Mouse (Mus musculus) heart, embryonic 10.5 days (tissue): ENCODE measurements at regions not wholly inside any gene's neighbourhood (a gene's known extent, or its start where the extent isn't known, plus 50 kb on each side); places are given as distances from the start of the nearest gene placed in this dataset.
A peak's percentile ranks its signal among the peaks of the same experiment; 100 is the strongest.

Source experiments
- DNase-seq: peaks from one replicate; pipeline ENCODE4 v3.0.0-alpha.2; 2017; ENCODE audit warnings: low spot score
- H3K27ac ChIP-seq: fragments of 300-500 bp; sonication (generic); 2 replicates; pipeline ENCODE4 v1.5.1; 2016; ENCODE audit warnings: mild to moderate bottlenecking
- H3K27me3 ChIP-seq: fragments of 300-500 bp; sonication (generic); 2 replicates; pipeline ENCODE4 v1.6.1; 2016; ENCODE audit warnings: mild to moderate bottlenecking; ENCODE audit not compliant: poor library complexity, insufficient read depth, severe bottlenecking
- H3K36me3 ChIP-seq: fragments of 300-500 bp; sonication (generic); 2 replicates; pipeline ENCODE4 v1.6.1; 2016; ENCODE audit warnings: mild to moderate bottlenecking, moderate library complexity
- H3K4me1 ChIP-seq: fragments of 300-500 bp; sonication (generic); 2 replicates; pipeline ENCODE4 v1.6.1; 2016; ENCODE audit warnings: mild to moderate bottlenecking
- H3K4me3 ChIP-seq: fragments of 300-500 bp; sonication (generic); 2 replicates; pipeline ENCODE4 v1.5.1; 2016; ENCODE audit warnings: mild to moderate bottlenecking, moderate library complexity
- H3K9me3 ChIP-seq: fragments of 300-500 bp; sonication (generic); 2 replicates; pipeline ENCODE4 v1.6.1; 2016; ENCODE audit warnings: mild to moderate bottlenecking, moderate library complexity
- WGBS: fragments of 180-500 bp; shearing (Covaris S2); methylation state at CpG from one replicate; pipeline ENCODE4 v1.1.7; 2016; 5-methylcytosine and 5-hydroxymethylcytosine counted together

GRCm38 (mm10) chr4:89049592-89050440, 87.1 kb upstream of the Mtap start:
- Histone ChIP-seq H3K27me3 (no peaks in the 10 kb centered on the region), H3K27ac (no peak overlapping the region), H3K4me1 (no peaks in the 10 kb centered on the region), H3K4me3 (no peak overlapping the region), H3K9me3 (no peaks in the 10 kb centered on the region), H3K36me3 (no peaks in the 10 kb centered on the region)
- 62% methylated on average over 7 of the region's 7 CpGs for WGBS
- DNase-seq, result no peak

- no peaks in the 10 kb centered on the region for H3K27me3 ChIP-seq
- H3K4me3 ChIP-seq, result no peak overlapping the region
- no peaks in the 10 kb centered on the region for H3K9me3 ChIP-seq
- no peak overlapping the region for H3K27ac ChIP-seq
- DNase-seq, result no peak
- peaks cover 5% of the 10 kb centered on the region for H3K4me1 ChIP-seq
- no peaks in the 10 kb centered on the region for H3K36me3 ChIP-seq
Measured at GRCm38 (mm10) chr4:89044516-89044915, 92.4 kb upstream of the Mtap start.

GRCm38 (mm10) chr4:89043982-89044381, 92.9 kb upstream of the Mtap start:
- no peaks in the 10 kb centered on the region for H3K27me3 ChIP-seq
- H3K27ac ChIP-seq, result no peak overlapping the region
- DNase-seq, result peak; percentile 81
- H3K4me1 ChIP-seq, result peaks cover 5% of the 10 kb centered on the region
- H3K36me3 ChIP-seq, result no peaks in the 10 kb centered on the region
- WGBS, result 15% methylated on average over 1 of the region's 1 CpGs
- no peak overlapping the region for H3K4me3 ChIP-seq
- no peaks in the 10 kb centered on the region for H3K9me3 ChIP-seq

GRCm38 (mm10) chr4:89040856-89041255, 96.1 kb upstream of the Mtap start:
- H3K4me1 ChIP-seq, result peaks cover 5% of the 10 kb centered on the region
- H3K36me3 ChIP-seq, result no peaks in the 10 kb centered on the region
- H3K9me3 ChIP-seq, result no peaks in the 10 kb centered on the region
- DNase-seq, result no peak
- no peak overlapping the region for H3K4me3 ChIP-seq
- H3K27me3 ChIP-seq, result no peaks in the 10 kb centered on the region
- H3K27ac ChIP-seq, result peak overlapping the region; percentile 36; the same call in 1 of the 2 replicates
- WGBS, result 25% methylated on average over 5 of the region's 5 CpGs

GRCm38 (mm10) chr4:89038906-89039305, 98.0 kb upstream of the Mtap start:
- no peak for DNase-seq
- Histone ChIP-seq H3K4me3 (no peak overlapping the region), H3K27ac (no peak overlapping the region), H3K27me3 (no peaks in the 10 kb centered on the region), H3K36me3 (no peaks in the 10 kb centered on the region), H3K9me3 (no peaks in the 10 kb centered on the region), H3K4me1 (peaks cover 5% of the 10 kb centered on the region)
- WGBS, result 55% methylated on average over 5 of the region's 5 CpGs

- H3K27ac ChIP-seq, result no peak overlapping the region
- WGBS, result 28% methylated on average over 4 of the region's 4 CpGs
- H3K36me3 ChIP-seq, result no peaks in the 10 kb centered on the region
- H3K27me3 ChIP-seq, result no peaks in the 10 kb centered on the region
- H3K4me1 ChIP-seq, result peaks cover 5% of the 10 kb centered on the region
- H3K9me3 ChIP-seq, result no peaks in the 10 kb centered on the region
- no peak overlapping the region for H3K4me3 ChIP-seq
- DNase-seq, result no peak
Measured at GRCm38 (mm10) chr4:89038135-89038534, 98.8 kb upstream of the Mtap start.

- no peaks in the 10 kb centered on the region for H3K27me3 ChIP-seq
- H3K4me3 ChIP-seq, result no peak overlapping the region
- H3K4me1 ChIP-seq, result no peaks in the 10 kb centered on the region
- H3K9me3 ChIP-seq, result no peaks in the 10 kb centered on the region
- WGBS, result 71% methylated on average over 2 of the region's 2 CpGs
- no peak for DNase-seq
- no peak overlapping the region for H3K27ac ChIP-seq
- H3K36me3 ChIP-seq, result no peaks in the 10 kb centered on the region
Measured at GRCm38 (mm10) chr4:89034822-89035221, 102.1 kb upstream of the Mtap start.

- H3K4me1 ChIP-seq, result no peaks in the 10 kb centered on the region
- 71% methylated on average over 3 of the region's 3 CpGs for WGBS
- H3K36me3 ChIP-seq, result no peaks in the 10 kb centered on the region
- no peak overlapping the region for H3K27ac ChIP-seq
- no peaks in the 10 kb centered on the region for H3K9me3 ChIP-seq
- DNase-seq, result no peak
- no peak overlapping the region for H3K4me3 ChIP-seq
- H3K27me3 ChIP-seq, result no peaks in the 10 kb centered on the region
Measured at GRCm38 (mm10) chr4:89034299-89034698, 102.6 kb upstream of the Mtap start.

GRCm38 (mm10) chr4:89012681-89013353, 124.1 kb upstream of the Mtap start:
- H3K4me3 ChIP-seq, result no peak overlapping the region
- no peak overlapping the region for H3K27ac ChIP-seq
- 18% methylated on average over 2 of the region's 2 CpGs for WGBS
- no peaks in the 10 kb centered on the region for H3K9me3 ChIP-seq
- no peaks in the 10 kb centered on the region; the same call in 1 of the 2 replicates for H3K4me1 ChIP-seq
- no peaks in the 10 kb centered on the region for H3K36me3 ChIP-seq
- H3K27me3 ChIP-seq, result no peaks in the 10 kb centered on the region
- no peak for DNase-seq

- DNase-seq, result no peak
- Histone ChIP-seq H3K4me3 (no peak overlapping the region), H3K27ac (no peak overlapping the region), H3K36me3 (no peaks in the 10 kb centered on the region), H3K4me1 (no peaks in the 10 kb centered on the region; the same call in 1 of the 2 replicates), H3K9me3 (no peaks in the 10 kb centered on the region), H3K27me3 (no peaks in the 10 kb centered on the region)
- 77% methylated on average over 5 of the region's 5 CpGs for WGBS
Measured at GRCm38 (mm10) chr4:89008561-89008960, 128.4 kb upstream of the Mtap start.

GRCm38 (mm10) chr4:89001470-89001869, 121.5 kb upstream of the Ifne start:
- no peaks in the 10 kb centered on the region for H3K27me3 ChIP-seq
- H3K27ac ChIP-seq, result no peak overlapping the region
- no peaks in the 10 kb centered on the region for H3K36me3 ChIP-seq
- no peaks in the 10 kb centered on the region for H3K4me1 ChIP-seq
- H3K9me3 ChIP-seq, result no peaks in the 10 kb centered on the region
- H3K4me3 ChIP-seq, result no peak overlapping the region
- no peak for DNase-seq
- 87% methylated on average over 4 of the region's 4 CpGs for WGBS

- Histone ChIP-seq H3K27me3 (no peaks in the 10 kb centered on the region), H3K36me3 (no peaks in the 10 kb centered on the region), H3K9me3 (no peaks in the 10 kb centered on the region), H3K4me1 (no peaks in the 10 kb centered on the region), H3K4me3 (no peak overlapping the region), H3K27ac (no peak overlapping the region)
- 75% methylated on average over 4 of the region's 4 CpGs for WGBS
- DNase-seq, result no peak
Measured at GRCm38 (mm10) chr4:89000855-89001254, 120.9 kb upstream of the Ifne start.

GRCm38 (mm10) chr4:89000200-89000599, 120.2 kb upstream of the Ifne start:
- 79% methylated on average over 6 of the region's 6 CpGs for WGBS
- H3K27me3 ChIP-seq, result no peaks in the 10 kb centered on the region
- H3K4me3 ChIP-seq, result no peak overlapping the region
- no peaks in the 10 kb centered on the region for H3K4me1 ChIP-seq
- no peaks in the 10 kb centered on the region for H3K36me3 ChIP-seq
- H3K27ac ChIP-seq, result no peak overlapping the region
- no peak for DNase-seq
- H3K9me3 ChIP-seq, result no peaks in the 10 kb centered on the region
